Mouse (Mus musculus): ENCODE results near the gene Cd47.
"Not testable (repeated sequence)": the region's sequence is repeated elsewhere in the genome, so short reads cannot be mapped to it uniquely, and the experiment has no call there.

Gene Cd47

DNA sequence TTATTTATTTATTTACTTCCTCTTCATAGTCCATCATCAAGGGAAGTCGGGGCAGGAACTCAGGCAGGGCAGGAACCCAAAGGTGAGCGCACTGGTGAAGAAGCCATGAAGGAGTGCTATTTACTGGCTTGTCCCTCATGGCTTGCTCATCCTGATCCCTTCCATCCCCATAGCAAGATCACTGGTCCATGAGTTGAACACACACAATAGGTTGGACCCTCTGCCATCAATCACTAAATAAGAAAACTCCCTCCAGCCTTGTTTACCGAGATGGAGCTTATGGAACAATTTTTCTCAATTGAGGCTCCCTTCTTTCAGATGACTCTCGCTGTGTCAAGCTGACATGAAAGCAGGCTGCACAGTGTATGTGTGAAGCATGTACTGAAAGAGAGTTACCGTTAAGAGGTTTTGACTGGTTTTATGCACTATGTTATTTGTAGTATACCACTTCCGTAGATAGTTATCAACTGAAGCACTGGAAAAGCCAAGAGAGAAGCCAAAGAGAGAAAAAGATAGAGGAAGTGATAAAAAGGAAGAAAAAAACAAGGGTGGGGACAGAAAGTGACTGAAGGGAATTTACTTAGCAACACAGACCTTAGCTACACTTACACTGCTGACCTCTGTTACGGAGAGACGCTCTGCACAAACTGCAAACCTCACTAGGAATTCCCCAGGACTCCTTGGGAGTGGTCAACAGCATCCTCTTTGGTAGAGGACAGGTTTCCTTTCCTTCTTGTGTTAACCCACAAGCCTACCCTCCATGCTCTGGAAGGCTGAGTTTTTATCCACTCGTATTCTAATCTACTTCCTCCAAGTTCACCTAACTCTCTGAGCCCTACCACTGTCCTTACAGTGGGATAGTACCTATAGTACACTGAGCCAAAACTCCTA is 9.5 kb upstream of the Cd47 start:
- DNase-seq = no peak

DNA sequence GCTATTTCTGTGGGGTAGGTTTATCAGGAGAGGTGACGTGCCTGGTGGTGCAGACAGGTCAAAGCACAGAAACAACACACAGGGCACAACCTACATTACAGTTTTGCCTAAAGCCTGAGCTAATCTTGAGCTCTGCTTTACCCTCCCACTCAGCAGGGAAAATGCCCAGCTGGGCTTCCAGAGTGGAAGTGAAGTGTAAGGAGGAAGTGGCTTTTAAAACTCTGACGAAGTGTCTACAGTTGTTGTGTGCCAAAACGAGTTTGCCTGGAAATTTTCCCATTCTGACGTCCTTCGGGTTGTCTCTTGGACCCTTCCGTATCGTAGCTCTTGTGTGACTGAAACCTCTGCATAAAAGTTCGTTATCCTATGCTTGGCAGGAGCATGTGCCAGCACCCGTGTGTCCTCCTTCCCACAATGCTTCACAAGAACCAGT is 7.9 kb upstream of the Cd47 start:
- DNase-seq = peak; percentile 38

DNA sequence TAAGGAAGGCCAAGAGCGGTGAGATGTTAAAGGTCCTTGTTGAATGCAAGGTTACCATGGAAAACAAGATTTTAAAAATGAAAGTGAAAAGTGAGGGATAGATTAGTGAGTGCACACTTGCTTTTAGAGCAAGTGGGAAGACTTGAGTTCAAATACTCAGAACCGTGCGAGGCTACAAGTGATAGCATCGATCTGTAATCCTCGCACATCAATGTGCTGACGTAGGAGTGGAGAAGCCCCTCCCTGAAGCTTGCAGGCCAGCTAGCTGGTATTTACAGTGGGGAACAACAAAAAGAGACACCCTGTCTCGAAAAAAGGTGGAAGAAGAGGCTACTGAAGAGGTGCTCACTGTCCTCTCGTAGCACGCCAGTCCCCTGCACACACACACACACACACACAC is 6.7 kb upstream of the Cd47 start:
- no peak for DNase-seq

DNA sequence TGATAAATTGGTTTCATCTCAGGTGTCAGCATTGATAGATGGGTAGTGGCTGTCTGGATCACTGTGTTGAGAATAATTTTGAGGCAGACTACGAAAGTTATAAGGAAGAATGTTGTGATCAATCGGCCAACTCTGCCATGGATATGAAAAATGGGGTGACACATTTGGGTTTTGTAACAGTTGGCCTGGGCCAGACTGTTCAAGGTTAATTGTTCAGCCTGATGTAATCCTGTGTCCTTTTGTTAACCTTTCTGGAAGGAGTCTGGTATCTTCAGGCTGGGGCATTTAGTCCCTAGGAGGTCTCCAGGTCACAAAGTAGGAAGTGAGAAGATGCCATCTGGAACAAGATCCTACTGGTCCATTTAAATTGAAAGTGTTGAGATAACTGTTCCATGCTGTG is 4.1 kb upstream of the Cd47 start:
- DNase-seq = no peak

DNA sequence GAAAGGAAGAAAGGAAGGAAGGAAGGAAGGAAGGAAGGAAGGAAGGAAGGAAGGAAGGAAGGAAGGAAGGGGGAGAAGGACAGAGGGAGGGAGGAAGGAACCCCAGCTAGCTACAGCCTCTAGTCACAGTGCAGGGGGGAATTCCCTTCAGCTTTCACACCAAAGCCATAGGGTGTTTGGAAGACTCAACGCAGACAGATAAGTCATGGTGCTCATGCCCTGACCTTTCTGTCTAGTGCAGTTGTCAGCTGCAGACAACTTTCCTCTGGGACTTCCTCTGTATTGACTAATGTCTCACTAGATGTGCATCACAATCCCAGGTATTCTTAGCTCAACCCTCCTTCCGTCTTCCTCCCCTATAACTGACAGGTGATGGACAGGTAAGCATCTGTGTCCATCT is 3.4 kb upstream of the Cd47 start:
- DNase-seq = no peak

DNA sequence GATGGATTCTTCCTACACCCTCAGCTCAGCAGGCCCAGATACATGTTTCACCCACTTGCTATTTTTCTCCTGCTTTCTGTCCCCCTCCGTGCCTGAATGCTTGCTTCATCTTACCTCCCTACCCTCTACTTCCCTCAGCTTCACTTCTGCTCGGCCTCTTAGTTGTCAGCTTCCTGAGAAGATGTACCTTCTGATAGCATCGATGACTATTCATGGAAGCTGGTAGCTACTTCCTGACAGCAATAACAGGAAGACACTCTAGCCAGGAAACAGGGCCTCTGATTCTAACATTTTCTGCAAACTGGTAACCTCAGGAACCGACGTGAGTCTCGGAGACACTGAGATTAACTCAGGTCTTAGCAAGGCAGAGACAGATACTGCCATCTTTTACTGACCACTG is 1.5 kb upstream of the Cd47 start:
- no peak for DNase-seq

DNA sequence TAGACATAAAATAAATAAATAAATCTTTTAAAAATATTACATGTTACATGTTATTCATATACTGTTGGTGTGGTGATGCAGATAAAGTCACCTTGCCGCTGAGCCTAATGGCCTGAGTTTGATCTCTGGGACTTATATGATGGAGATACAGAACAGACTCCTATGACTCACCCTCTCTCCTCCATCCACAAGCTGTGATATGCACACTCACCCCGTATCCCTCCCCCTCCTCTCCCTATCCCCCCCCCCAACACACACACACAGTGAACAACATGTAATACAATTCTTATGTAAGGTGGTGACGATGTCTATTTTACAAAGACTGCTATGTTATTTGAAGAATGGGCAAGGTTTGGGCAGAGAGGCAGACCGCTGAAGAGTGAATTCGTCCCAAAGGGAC is 663 bp downstream of the Cd47 start:
- DNase-seq = no peak

DNA sequence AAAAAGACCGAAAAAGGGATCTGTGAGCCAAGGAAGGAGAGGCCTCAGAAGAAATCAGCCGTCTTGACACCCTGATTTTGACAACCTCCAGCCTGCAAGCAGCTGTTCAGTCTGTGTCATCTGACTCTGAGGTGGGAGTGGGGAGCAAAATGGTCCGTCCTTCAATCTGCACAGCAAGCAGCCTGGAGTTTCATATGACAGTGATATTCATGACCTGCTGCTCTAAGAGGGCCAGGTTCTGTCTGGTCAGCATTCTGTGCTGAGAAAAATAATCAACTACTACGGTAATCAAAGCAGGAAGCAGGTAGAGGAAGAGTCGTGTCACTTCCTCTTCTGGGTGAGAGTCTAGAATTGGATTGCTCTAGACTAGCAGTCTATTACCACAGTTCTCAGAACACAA is 1.1 kb downstream of the Cd47 start:
- DNase-seq = no peak

DNA sequence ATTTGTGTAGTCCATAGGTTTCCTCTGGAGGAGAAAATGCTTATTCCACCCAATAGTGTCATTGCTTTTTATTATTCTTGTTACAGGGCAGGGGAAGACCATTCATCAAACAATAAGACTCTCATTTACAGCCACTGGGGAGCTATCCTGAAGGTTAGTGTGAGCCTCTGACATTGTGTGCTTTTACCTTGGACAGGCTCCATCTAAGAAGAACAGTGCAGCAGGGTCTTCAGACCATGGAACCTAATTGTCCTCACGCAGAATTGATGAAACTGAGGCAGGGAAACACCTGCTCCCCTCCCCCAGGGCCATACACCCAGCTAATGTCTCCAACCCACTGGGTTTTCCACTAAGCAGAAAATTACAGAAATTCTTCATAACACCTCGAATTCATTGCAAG is 2.7 kb downstream of the Cd47 start:
- DNase-seq = no peak

DNA sequence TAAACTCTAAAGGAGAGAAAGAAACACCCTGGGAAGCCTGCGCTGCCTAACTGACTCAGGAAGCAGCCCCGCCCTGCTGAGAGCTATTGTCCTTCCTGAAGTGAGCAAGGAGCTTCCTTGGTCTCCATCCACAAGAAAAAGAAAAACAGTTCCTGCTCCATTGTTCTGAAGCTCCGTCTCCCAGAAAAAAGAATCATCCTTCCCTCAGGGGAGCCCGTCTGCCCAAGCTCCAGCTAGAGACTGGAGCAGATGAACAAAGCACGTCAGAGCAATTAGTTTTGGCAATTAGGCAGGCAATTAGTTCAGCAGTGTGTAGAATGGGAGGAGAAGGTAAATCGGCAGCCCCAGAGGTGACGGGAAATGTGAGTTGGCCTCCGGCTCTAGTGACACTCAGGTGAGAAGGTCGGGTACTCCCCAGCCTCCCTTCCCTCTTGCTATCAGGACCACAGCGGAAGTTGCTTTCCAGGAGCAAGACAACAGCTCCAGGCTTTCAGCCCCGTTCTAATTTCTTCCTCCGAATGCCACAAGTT is 3.7 kb downstream of the Cd47 start:
- DNase-seq = no peak

DNA sequence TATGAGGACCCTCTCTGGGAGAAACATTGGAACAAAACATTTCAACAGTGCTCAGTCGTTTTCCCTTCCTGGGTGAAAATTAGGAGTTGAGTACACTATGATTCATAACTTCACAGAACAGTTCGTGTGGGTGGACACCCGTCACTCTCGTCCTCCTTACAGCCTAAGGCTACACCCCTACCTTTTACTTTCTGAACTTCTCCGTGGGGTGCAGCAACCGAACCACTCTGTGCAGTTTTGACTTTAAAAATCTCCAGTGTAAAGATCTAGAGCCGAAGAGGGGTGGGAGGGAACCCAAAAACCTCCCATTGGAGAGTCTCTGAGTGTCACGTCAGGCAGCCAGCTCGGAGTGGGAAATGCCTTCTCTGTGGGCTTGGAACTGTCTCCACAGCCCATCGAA is 6.6 kb downstream of the Cd47 start:
- no peak for DNase-seq

DNA sequence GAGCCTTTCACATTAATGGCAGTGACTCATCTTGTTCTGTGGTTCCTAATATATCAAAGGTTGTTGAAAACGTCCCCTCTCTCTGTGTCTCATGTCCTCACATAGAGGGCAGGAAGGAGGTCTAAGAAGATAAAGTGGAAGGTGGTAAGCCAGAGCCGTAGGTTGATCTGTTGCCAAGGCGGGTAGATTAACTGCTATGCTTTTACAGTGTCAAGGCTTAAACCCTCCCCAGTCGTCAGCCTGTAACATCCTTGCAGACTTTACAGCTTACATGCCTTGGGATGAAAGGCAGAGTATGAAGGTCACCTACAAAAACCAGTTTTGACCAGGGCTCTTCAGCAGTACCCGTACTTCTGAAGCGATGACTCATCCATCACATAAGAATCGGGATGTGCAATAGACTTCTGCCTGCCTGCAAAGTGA is 7.1 kb downstream of the Cd47 start:
- no peak for DNase-seq

DNA sequence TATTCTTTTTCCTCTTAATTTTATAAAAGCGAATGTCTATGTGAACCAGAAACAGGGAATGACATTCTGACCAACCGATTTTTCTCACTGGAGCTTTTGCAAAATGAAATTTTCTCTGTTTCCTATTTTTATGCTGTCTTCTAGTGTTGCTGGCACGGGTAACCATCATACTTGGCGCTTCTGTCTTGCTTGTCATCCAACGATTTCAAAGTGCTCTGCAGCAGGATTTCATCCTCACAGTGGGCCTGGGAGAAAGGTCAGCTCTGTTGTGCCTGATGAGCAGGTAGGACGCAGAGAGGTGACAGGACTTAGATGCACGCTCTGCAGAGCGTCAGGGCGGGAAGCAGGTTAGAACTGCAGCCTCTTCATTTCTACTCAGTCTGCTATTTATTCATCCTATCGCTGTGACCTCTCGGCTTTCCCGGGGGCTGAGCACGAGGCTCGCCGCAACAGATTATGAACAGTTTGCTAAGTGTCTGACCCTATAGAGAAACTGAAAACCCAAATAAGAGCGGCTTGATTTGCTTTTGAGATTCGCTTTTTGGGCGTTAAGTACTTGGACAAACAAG is 7.6 kb downstream of the Cd47 start:
- no peak for DNase-seq

DNA sequence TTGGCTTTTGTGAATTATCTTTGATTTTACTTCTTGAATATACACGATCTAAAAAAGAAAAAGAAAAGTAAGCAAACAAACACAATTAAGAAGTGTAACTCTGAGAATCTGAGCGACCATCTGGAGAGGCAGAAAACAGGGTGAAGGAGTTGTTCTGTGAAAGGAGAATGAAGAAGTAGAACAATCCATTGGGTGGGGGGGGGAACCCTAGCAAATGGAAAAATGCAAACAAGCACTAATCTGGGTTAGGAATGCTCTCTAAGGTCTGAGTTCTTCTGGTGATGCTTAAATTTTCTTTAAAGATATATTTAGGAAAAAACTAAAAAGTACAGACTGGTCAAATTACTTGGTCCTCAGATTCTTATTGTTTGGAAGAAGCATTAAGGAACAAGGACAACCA is 11.6 kb downstream of the Cd47 start:
- DNase-seq = no peak

DNA sequence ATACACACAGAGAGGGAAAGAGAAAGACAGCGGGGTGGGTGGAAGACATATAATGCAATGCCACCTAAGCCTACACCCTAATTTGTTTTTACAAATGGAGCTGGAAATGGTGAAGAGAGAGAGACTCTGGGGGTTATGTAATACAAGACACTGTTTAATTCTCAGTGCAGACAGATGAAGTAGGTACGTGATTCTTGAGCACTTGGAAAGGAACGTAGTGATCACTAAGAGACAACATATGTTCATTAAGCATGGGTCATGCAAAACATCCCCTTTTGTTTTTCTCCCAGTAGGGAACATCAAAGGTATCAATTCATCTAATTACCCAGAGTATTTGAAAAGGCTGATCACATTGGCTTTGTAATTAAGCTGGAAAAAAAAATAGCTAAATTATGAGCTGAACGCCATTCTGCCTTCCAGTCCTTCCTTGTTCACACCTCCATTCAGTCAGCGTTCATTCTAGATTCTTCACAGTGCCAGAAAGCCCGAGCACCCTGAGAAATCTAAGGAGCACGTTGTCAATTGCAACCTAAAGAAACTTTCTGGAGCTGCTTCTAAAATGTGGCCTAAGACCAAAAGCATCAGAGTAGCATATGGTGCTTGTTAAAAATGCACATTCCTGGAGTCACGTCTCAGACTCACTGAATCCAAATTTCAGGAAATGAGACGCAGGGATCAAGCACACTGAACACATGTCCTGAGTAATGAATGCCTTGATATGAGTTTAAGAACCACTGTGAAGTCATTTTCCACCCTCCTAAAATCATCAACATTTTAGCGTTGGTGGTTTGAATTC is 12.7 kb downstream of the Cd47 start:
- DNase-seq = no peak

DNA sequence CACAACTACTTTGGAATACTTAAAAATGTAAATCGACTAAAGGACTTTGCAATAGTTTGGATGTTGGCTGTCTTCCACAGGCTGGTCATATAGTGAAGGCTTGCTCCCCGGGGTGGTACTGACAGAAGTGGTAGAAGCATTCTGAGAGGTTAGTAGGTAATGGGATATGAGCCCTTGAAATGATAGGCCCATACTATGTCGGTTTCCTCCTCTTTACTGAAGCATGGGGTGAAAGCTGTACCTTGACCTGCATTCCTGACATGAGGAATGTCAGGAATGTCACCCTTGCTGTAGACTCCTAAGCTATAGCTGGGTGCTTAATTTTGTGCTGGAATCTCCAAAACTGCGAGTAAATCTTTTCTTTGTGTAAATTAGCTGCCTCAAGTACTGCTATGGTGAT is 14.1 kb downstream of the Cd47 start:
- no peak for DNase-seq

DNA sequence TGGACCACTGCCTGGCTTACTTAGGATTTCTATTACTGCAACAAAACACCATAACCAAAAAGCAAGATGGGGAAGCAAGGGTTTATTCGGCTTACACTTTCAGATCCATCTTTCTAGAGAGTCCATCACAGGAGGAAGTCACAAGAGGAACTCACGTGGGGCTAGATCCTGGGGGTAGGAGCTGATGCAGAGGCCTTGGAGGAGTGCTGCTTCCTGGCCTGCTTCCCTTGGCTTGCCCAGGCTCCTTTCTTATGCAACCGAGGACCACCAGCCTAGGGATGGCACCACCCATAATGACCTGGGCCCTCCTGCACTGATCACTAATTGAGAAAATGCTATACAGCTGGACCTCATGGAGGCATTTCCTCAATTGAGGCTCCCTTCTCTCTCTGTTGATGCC is 16.6 kb downstream of the Cd47 start:
- no peak for DNase-seq

DNA sequence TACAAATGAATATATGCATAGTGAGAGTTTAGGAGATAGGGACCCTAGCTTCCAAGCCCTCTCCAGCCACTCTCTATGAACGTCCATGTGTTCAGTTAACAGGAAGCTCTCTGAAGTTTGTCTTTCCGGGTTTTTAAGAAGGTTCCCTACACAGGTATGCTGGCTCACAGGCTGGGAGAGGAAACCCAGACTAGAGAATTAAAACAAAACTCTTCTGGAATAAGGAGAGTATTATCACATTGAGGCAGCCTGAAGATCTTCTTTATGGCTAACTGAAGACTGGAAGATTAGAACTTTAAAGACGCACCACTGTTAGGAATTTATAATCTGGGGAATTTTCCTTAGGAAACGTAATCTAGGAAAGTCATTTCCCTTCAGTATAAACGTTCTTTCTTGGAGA is 17.8 kb downstream of the Cd47 start:
- DNase-seq = no peak

DNA sequence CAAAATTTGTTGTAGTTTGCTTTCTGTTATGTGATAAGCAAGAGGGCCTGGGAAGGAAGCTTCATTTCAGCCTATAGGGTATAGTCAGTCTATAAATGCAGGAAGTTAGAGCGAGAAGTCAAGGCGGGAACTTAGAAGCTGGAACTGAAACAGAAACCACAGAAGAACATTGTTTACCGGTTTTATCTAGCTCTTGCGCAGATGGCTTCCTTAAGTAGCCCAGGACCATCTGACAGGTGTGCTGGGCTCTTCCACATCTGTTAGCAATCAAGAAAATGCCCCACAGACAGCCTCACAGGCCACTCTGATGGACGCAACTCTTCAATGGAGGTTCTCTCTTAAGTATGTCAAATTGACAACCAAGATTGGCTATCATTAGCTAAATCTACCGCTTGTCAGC is 18.3 kb downstream of the Cd47 start:
- DNase-seq = no peak

DNA sequence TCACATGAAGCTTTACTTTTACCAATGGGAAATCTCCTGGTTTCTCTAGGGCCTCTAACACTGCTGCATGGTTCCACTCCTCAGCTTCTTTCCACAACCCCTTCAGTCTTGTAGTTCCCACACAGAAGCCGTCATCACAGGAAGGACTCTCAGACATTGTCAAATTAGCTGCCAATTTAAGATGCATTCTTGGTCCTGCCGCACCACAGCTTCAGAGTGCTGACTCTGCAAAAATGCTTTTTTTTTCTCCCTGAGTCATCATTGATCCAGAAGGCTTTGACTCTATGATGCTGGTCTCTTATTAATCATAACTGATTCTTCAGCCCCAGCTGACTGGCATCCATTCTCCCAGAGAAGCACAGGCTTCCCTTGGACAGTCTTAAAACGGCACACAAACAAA is 19.2 kb downstream of the Cd47 start:
- no peak for DNase-seq

DNA sequence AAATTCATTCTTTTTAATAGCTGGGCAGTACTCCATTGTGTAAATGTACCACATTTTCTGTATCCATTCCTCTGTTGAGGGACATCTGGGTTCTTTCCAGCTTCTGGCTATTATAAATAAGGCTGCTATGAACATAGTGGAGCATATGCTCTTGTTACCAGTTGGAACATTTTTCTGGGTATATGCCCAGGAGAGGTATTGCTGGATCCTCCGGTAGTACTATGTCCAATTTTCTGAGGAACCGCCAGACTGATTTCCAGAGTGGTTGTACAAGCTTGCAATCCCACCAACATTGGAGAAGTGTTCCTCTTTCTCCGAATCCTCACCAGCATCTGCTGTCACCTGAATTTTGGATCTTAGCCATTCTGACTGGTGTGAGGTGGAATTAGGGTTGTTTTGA is 30.6 kb downstream of the Cd47 start:
- not testable (repeated sequence) for DNase-seq

DNA sequence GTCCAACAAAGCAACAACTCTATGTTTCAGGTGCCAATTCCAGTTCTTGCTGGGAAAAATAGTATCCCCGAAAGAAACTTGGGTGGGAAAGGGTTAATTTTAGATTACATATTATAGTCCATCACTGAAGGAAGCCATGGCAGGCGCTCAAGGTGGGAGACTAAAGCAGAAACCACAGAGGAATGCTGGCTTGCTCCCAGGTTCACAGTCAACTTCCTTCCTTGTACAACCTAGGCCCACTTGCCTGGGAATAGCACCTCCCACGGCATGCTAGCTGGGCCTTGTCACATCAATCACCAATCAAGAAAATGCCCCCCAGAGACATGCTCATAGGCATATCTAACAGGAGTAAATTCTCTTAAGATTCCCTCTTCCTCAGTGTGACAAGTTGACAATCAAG is 32.0 kb downstream of the Cd47 start:
- no peak for DNase-seq

DNA sequence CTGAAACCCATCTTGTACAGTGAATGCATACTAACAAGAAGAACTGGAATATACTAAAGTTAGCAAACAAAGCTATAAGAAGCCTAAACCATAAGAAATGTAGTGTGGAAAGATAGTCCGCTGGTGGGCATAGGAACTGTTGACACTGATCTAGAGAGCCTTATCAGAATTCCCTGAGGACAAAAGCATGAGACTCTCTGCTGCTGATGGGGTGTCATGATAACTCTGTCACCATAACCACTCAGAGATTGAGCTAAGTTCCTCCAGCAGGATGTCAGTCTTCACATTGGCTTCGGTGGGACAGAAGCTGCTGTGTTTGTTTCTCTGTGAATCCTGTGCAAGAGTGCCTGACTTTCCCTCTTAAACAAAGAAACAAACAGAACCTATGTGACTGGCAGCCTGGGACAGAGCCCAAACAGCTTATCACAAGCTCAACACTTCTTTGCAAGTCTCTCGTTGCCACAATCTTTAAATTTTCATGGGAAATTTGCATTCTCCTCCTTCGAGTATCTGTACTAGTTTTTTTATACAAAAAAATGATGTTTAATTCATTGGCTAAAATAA is 33.9 kb downstream of the Cd47 start:
- DNase-seq = no peak
